Mouse (Mus musculus): ENCODE measurements around the gene Hsdl2. TPM values are rescaled to one million over a fixed set of nuclear protein-coding genes. Genes with fewer than 3 reads are reported as not detected.

The Hsdl2 gene
- polyA plus RNA-seq, 1 experiment from 2014 or later = 27.7 TPM

DNA sequence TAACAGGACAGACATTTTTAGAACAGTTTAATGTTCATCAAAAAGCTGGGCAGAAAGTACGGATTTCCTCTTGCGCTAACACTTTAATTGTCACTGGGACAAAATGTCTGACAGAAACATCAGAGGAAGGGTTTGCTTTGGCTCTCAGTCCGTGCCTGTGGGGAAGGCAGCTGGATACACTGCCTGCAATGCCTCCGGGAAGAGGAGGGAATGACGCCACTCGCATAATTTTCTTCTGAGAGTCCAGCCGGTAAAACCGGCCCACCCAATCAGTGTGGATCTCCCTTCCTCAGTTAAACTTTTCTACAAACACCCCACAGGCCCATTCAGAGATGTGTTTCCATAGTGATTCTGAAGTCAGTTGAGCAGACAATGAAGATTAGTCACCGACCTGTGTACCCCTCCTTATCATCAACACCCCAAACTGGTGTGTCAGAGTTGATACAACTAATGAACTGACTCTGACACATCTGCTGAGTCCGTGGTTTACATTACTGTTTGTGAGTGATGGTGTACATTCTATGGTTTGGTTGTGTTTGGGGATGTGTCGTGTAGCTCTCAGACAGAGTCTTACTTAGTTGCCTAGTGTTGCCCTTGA is 8.7 kb upstream of the Hsdl2 start:
- DNase-seq (ENCODE audit: low spot score) = no peak
- H3K27me3 ChIP-seq (ENCODE audit: control insufficient read depth, insufficient read depth, low read length) = no peaks in the 10 kb centered on the region
- no peaks in the 10 kb centered on the region for H3K9me3 ChIP-seq (ENCODE audit: control insufficient read depth, low read length)
- no peaks in the 10 kb centered on the region for H3K4me1 ChIP-seq (replicated peaks; ENCODE audit: control insufficient read depth, insufficient read depth, low read length)
- 87% methylated on average over 11 of the region's 11 CpGs for WGBS
- no peak overlapping the region for H3K4me3 ChIP-seq (ENCODE audit: low read depth, low read length)
- H3K9ac ChIP-seq (ENCODE audit: low read length) = no peak overlapping the region
- no peak overlapping the region for H3K27ac ChIP-seq (ENCODE audit: low read depth, low read length)
- no peaks in the 10 kb centered on the region for H3K36me3 ChIP-seq (ENCODE audit: control insufficient read depth, insufficient read depth, low read length)
- no peak for ATAC-seq (replicated peaks; ENCODE audit: low FRiP score)
- no peak overlapping the region for H3K4me2 ChIP-seq (ENCODE audit: low read depth, low read length, severe bottlenecking)

DNA sequence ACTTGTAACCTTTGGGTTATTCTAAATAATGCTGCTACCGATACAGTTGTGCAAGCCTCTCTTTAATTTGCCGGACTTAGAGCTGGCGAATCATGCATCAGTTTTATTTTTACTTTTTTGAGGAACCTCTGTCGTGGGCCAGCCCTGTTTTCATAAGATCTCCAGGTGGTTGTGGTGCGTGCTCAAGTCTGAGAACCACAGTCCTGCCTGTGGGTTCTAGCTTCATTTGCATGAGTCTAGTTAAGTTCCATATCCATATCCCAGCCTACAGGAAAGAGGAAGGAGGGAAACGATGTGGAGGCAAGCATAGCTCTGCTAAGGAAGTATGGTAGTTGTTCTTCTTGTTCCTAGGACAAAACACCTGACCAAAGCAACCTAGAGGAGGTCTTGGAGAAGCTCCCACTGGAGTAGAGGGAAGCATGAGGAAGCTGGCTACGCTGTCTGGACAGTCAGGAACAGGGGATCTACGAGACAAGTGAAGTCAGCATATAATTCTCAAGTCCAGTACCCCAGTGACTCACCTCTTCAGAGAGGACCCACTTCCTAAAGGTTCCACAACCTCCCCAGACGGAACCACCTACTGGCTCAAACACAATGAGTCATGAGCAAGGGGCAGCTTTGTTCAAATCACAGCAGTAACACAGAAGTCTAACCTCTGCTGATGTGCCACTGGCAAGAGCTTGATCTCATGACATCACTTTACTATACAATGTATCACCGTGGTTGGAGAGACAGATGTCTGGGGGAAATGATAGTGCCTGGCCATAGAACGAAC is 6.0 kb upstream of the Hsdl2 start:
- Histone ChIP-seq H3K27ac (ENCODE audit: low read depth, low read length) (no peak overlapping the region), H3K9ac (ENCODE audit: low read length) (no peak overlapping the region), H3K27me3 (ENCODE audit: control insufficient read depth, insufficient read depth, low read length) (no peaks in the 10 kb centered on the region), H3K4me2 (ENCODE audit: low read depth, low read length, severe bottlenecking) (no peak overlapping the region), H3K4me3 (ENCODE audit: low read depth, low read length) (no peak overlapping the region), H3K36me3 (ENCODE audit: control insufficient read depth, insufficient read depth, low read length) (no peaks in the 10 kb centered on the region), H3K9me3 (ENCODE audit: control insufficient read depth, low read length) (no peaks in the 10 kb centered on the region), H3K4me1 (replicated peaks; ENCODE audit: control insufficient read depth, insufficient read depth, low read length) (no peaks in the 10 kb centered on the region)
- WGBS = 84% methylated on average over 11 of the region's 11 CpGs
- no peak for DNase-seq (ENCODE audit: low spot score)
- no peak for ATAC-seq (replicated peaks; ENCODE audit: low FRiP score)

DNA sequence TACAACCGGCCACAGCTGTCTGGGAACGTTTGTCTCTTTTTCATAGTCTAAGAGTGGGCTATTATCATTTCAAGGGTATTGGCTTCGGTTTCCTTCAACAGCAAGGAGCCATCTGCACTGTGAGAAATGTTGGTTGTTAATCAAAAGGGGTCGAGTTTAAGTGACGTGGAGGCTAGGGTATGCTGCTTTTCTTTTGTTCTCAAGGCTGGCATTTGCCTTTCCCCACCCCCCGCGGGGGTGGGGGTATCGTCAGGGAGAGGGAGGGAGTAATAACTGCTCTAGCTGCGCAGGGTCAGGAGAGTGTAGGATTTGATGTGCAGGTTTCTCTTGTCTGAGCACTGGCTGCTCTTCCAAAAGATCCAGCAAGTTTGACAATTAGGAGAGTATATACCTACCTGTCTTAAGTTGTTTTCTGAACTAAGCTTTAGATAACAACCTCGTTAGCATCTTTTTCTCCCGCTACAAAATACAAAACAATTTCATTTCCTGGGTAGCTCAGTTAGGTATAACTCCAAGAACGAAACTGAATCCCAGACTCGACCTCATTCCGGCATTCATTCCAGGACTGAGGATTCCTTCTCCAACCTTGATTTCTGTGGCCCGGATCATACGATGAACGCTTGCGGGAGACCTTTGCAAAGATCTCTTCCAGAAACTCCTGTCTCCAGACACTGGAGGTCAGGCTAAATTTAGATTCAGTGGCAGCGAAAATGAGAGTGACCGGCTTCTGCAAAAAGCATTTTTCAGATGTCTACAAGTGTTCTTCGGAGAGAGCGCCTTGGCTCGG is 675 bp upstream of the Hsdl2 start:
- under 1% methylated on average over 23 of the region's 23 CpGs for WGBS

DNA sequence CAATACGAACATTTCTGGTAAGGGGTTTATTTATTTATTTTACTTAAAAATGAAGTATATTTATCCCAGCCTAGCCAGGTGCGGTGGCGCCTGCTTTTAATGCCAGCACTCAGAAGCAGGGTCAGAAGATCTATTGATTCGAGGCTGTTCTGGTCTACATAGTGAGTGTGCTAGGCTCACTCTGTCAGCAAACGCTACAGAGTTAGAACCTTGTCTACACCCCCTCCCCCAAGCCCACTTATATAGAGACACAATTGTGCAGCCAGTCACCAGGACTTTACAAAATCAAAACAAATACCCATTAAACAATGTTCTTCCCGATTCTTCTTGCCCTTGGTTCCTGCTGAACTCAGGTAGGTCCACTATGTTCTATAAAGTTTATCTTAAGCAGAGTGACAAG is 823 bp downstream of the Hsdl2 start:
- Histone ChIP-seq H3K4me1 (replicated peaks; ENCODE audit: control insufficient read depth, insufficient read depth, low read length) (0 out of 2 replicates have a peak, but pooled peaks cover 2% of the 10 kb centered on the region), H3K9me3 (ENCODE audit: control insufficient read depth, low read length) (no peaks in the 10 kb centered on the region), H3K9ac (ENCODE audit: low read length) (no peak overlapping the region), H3K36me3 (ENCODE audit: control insufficient read depth, insufficient read depth, low read length) (no peaks in the 10 kb centered on the region), H3K27me3 (ENCODE audit: control insufficient read depth, insufficient read depth, low read length) (no peaks in the 10 kb centered on the region), H3K4me2 (ENCODE audit: low read depth, low read length, severe bottlenecking) (peak overlapping the region; percentile 88; the same call in 1 of the 2 replicates), H3K4me3 (ENCODE audit: low read depth, low read length) (peak overlapping the region; percentile 54), H3K27ac (ENCODE audit: low read depth, low read length) (no peak overlapping the region)
- no peak for DNase-seq (ENCODE audit: low spot score)
- ATAC-seq (replicated peaks; ENCODE audit: low FRiP score) = no peak
- WGBS = 27% methylated on average over 6 of the region's 6 CpGs

More for the DNA sequence above, 675 bp upstream of the Hsdl2 start:
- H3K9me3 ChIP-seq (ENCODE audit: control insufficient read depth, low read length) = no peaks in the 10 kb centered on the region
- peak overlapping the region; percentile 88 for H3K4me2 ChIP-seq (ENCODE audit: low read depth, low read length, severe bottlenecking)
- peak overlapping the region; percentile 61 for H3K9ac ChIP-seq (ENCODE audit: low read length)
- no peaks in the 10 kb centered on the region for H3K36me3 ChIP-seq (ENCODE audit: control insufficient read depth, insufficient read depth, low read length)
- 0 out of 2 replicates have a peak, but pooled peaks cover 2% of the 10 kb centered on the region for H3K4me1 ChIP-seq (replicated peaks; ENCODE audit: control insufficient read depth, insufficient read depth, low read length)
- H3K27me3 ChIP-seq (ENCODE audit: control insufficient read depth, insufficient read depth, low read length) = no peaks in the 10 kb centered on the region
- ATAC-seq (replicated peaks; ENCODE audit: low FRiP score) (peak; percentile 32), DNase-seq (ENCODE audit: low spot score) (peak; percentile 50)
- peak overlapping the region; percentile 71; the same call in 1 of the 2 replicates for H3K27ac ChIP-seq (ENCODE audit: low read depth, low read length)
- peak overlapping the region; percentile 54 for H3K4me3 ChIP-seq (ENCODE audit: low read depth, low read length)

DNA sequence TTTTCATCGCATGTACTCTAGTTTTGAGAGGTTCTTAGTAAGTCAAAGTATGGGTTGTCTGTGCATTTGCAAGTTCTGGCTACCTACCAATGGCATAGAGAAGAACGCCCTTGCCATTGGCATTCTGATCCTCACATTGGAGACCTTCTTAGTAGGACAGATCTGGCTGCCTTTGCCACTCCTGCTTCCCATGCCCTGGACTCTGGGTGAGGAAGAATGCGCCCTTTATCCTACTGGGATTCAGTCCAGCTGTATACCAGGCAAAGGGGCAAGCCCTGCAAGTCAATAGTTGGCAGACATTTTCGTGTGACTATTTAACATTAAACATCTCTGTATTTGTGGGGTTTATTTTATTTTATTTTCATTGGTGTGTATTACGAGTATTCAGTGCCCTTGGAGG is 3.7 kb downstream of the Hsdl2 start:
- Histone ChIP-seq H3K27ac (ENCODE audit: low read depth, low read length) (no peak overlapping the region), H3K4me2 (ENCODE audit: low read depth, low read length, severe bottlenecking) (no peak overlapping the region), H3K36me3 (ENCODE audit: control insufficient read depth, insufficient read depth, low read length) (no peaks in the 10 kb centered on the region), H3K9me3 (ENCODE audit: control insufficient read depth, low read length) (no peaks in the 10 kb centered on the region), H3K4me3 (ENCODE audit: low read depth, low read length) (no peak overlapping the region), H3K9ac (ENCODE audit: low read length) (no peak overlapping the region), H3K27me3 (ENCODE audit: control insufficient read depth, insufficient read depth, low read length) (no peaks in the 10 kb centered on the region), H3K4me1 (replicated peaks; ENCODE audit: control insufficient read depth, insufficient read depth, low read length) (0 out of 2 replicates have a peak, but pooled peaks cover 2% of the 10 kb centered on the region)
- DNase-seq (ENCODE audit: low spot score) = no peak
- no peak for ATAC-seq (replicated peaks; ENCODE audit: low FRiP score)
- 83% methylated on average over 5 of the region's 5 CpGs for WGBS

DNA sequence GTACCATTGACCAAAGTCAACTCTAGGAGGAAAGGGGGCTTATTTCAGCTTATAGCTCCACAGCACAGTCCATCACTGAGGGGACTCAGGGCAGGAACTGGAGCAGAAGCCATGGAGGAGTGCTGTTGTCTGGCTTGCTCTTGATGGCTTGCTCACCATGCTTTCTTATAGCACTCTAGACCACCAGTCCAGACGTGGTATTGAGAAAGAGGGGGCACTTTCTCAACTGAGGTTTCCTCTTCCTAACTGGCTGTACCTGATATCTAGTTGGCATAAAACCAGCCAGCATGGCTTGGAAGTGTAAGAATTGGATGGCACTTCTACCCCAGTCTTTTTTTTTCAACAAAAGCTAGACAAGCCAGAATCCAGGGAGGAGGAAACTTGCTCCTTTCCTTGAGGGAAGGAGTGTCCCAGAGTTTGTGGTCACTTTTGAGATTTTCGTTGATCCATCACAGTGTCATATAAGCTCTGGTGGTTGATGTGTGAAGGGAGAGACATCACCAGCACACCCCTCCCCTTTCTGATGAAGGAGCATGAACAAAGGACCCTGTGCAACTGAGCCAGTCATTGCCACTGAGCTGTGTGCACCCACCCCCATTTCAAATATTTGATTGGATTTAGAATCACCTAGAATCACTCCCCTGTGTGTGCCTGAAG is 6.0 kb downstream of the Hsdl2 start:
- Histone ChIP-seq H3K4me1 (replicated peaks; ENCODE audit: control insufficient read depth, insufficient read depth, low read length) (no peaks in the 10 kb centered on the region), H3K4me3 (ENCODE audit: low read depth, low read length) (no peak overlapping the region), H3K27me3 (ENCODE audit: control insufficient read depth, insufficient read depth, low read length) (no peaks in the 10 kb centered on the region), H3K27ac (ENCODE audit: low read depth, low read length) (no peak overlapping the region), H3K4me2 (ENCODE audit: low read depth, low read length, severe bottlenecking) (no peak overlapping the region), H3K9me3 (ENCODE audit: control insufficient read depth, low read length) (no peaks in the 10 kb centered on the region), H3K36me3 (ENCODE audit: control insufficient read depth, insufficient read depth, low read length) (no peaks in the 10 kb centered on the region), H3K9ac (ENCODE audit: low read length) (no peak overlapping the region)
- ATAC-seq (replicated peaks; ENCODE audit: low FRiP score) = no peak
- WGBS = 83% methylated on average over 2 of the region's 2 CpGs
- no peak for DNase-seq (ENCODE audit: low spot score)

DNA sequence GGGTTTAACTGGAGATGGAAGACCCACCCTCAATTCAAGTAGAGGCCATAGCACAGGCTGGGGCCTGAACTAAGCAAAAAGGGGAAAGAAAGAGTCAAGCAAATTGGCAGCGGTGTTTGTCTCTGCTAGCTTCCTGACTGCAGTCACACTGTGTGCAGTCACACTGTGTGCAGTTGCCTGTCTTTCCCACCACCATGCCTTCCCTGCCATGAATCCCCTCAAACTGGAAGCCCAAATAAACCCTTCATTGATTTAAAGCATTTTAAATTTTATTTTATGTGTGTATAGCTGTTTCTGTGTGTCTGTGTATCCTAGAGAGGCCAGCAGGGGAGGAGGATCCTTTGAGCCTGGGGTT is 6.5 kb downstream of the Hsdl2 start:
- DNase-seq (ENCODE audit: low spot score) (no peak), ATAC-seq (replicated peaks; ENCODE audit: low FRiP score) (no peak)
- Histone ChIP-seq H3K36me3 (ENCODE audit: control insufficient read depth, insufficient read depth, low read length) (no peaks in the 10 kb centered on the region), H3K27ac (ENCODE audit: low read depth, low read length) (no peak overlapping the region), H3K27me3 (ENCODE audit: control insufficient read depth, insufficient read depth, low read length) (no peaks in the 10 kb centered on the region), H3K9ac (ENCODE audit: low read length) (no peak overlapping the region), H3K4me3 (ENCODE audit: low read depth, low read length) (no peak overlapping the region), H3K4me2 (ENCODE audit: low read depth, low read length, severe bottlenecking) (no peak overlapping the region), H3K9me3 (ENCODE audit: control insufficient read depth, low read length) (no peaks in the 10 kb centered on the region), H3K4me1 (replicated peaks; ENCODE audit: control insufficient read depth, insufficient read depth, low read length) (no peaks in the 10 kb centered on the region)
- 93% methylated on average over 1 of the region's 1 CpGs for WGBS

DNA sequence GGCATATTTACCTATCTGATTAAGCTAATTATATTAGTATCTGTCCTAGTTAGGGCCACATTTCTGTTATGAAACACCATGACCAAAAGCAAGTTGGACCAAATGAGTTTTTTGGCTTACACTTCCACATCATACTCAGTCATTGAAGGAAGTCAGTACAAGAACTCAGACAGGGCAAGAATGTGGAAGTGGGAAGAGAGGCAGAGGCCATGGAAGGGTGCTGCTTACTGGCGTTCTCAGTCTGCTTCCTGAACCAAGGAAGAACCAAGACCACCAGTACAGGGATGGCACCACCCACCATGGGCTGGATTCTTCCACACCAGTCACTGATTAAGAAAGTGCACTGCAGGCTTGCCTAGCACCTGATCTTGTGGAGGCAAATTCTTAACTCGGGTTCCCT is 13.3 kb downstream of the Hsdl2 start:
- no peak for ATAC-seq (replicated peaks; ENCODE audit: low FRiP score)
- Histone ChIP-seq H3K4me2 (ENCODE audit: low read depth, low read length, severe bottlenecking) (no peak overlapping the region), H3K9ac (ENCODE audit: low read length) (no peak overlapping the region), H3K9me3 (ENCODE audit: control insufficient read depth, low read length) (no peaks in the 10 kb centered on the region), H3K27me3 (ENCODE audit: control insufficient read depth, insufficient read depth, low read length) (no peaks in the 10 kb centered on the region), H3K4me3 (ENCODE audit: low read depth, low read length) (no peak overlapping the region), H3K4me1 (replicated peaks; ENCODE audit: control insufficient read depth, insufficient read depth, low read length) (no peaks in the 10 kb centered on the region), H3K36me3 (ENCODE audit: control insufficient read depth, insufficient read depth, low read length) (no peaks in the 10 kb centered on the region), H3K27ac (ENCODE audit: low read depth, low read length) (no peak overlapping the region)
- DNase-seq (ENCODE audit: low spot score) = no peak
- 75% methylated on average over 2 of the region's 2 CpGs for WGBS
